Mouse (Mus musculus): ENCODE data around the gene Golga1. TPM values are rescaled to one million over a fixed set of nuclear protein-coding genes. Genes with fewer than 3 reads are reported as not detected.

Golga1 gene
- total and polyA plus RNA-seq, 3 experiments: 1.9 to 29.4 (median 26.7) TPM

DNA sequence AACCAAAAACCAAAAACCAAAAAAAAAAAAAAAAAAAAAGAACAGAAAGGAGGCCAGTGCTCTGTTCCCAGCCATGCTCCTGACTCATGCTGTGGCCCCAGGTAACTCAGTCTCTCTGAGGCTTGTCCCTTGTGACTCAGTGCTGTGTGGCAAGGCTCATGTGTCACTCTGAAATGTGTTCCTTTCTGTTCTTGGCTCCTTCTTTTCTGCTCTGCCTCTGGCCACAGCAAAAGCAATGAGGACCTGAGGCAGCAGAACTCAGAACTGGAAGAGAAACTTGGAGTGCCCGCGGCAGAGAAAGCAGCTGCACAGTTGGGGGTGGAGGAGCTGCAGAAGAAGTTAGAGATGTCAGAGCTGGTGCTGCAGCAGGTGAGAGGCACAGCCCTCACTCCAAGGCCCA lies 91.2 kb downstream of the Golga1 start:
- no peaks in the 10 kb centered on the region for H3K36me3 ChIP-seq (replicated peaks)
- H3K4me1 ChIP-seq (ENCODE audit: insufficient read depth, low read depth, low read length): peaks cover 7% of the 10 kb centered on the region; the same call in 1 of the 2 replicates
- ATAC-seq (ENCODE audit: extremely low read depth, insufficient number of reproducible peaks, low FRiP score, poor library complexity, severe bottlenecking) (no peak), DNase-seq (ENCODE audit: low spot score) (no peak)
- no peaks in the 10 kb centered on the region for H3K9me3 ChIP-seq (replicated peaks)
- TF ChIP-seq CTCF (IDR thresholded peaks at IDR 0.05; ENCODE audit: low read depth, low read length) (no peak), POLR2AphosphoS5 (IDR thresholded peaks at IDR 0.05; ENCODE audit: insufficient replicate concordance, low read depth, low read length) (no peak), GATA2 (IDR thresholded peaks at IDR 0.05; ENCODE audit: borderline replicate concordance, low read depth, low read length) (no peak), GATA1 (IDR thresholded peaks at IDR 0.05; ENCODE audit: borderline replicate concordance, low read length) (no peak), TAL1 (conservative IDR thresholded peaks at IDR 0.05; ENCODE audit: low read depth, low read length) (no peak)
- H3K4me3 ChIP-seq (ENCODE audit: low read depth, low read length): no peak overlapping the region
- peaks cover 30% of the 10 kb centered on the region for H3K27me3 ChIP-seq (ENCODE audit: insufficient read depth, low read length)

DNA sequence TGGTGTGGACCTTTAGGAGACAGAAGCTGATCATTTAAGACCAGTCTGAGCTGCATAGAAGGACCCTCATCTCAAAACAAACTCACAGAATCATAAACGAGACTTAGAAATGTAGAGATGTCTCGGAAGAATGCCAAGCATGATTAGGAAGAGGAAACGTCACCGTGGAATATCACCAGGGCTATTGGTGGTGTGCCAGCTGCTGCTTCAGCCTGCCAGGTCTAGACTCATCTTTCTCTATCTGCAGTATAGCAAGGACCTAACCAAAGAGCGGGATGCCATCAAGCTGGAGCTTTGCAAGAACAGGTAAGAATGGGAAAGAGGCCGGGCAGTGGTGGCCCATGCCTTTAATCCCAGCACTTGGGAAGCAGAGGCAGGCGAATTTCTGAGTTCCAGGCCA lies 91.6 kb downstream of the Golga1 start:
- H3K9me3 ChIP-seq (replicated peaks): no peaks in the 10 kb centered on the region
- peaks cover 31% of the 10 kb centered on the region for H3K27me3 ChIP-seq (ENCODE audit: insufficient read depth, low read length)
- ATAC-seq (ENCODE audit: extremely low read depth, insufficient number of reproducible peaks, low FRiP score, poor library complexity, severe bottlenecking) (no peak), DNase-seq (ENCODE audit: low spot score) (no peak)
- no peak overlapping the region for H3K4me3 ChIP-seq (ENCODE audit: low read depth, low read length)
- H3K36me3 ChIP-seq (replicated peaks): no peaks in the 10 kb centered on the region
- TF ChIP-seq TAL1 (conservative IDR thresholded peaks at IDR 0.05; ENCODE audit: low read depth, low read length): no peak
- H3K4me1 ChIP-seq (ENCODE audit: insufficient read depth, low read depth, low read length): peaks cover 7% of the 10 kb centered on the region; the same call in 1 of the 2 replicates

DNA sequence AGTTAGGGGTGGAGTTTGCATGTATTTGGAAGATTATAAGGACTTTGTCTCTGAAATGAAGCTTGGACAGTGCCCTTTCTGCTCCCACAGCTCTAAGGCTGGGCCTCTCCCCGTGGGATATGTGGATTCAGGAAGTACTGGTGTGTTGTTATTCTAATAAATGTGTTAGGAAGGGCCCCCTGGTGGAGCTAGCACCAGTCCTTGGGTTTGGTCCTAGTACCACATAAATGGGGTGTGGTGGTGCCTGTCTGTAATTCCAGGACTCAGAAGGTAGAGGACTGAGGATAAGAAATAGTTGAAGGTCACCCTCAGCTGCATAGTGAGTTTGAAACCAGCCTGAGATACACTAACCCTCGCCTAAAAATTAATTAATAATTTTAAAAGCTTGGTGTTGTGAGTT lies 92.1 kb downstream of the Golga1 start:
- peaks cover 31% of the 10 kb centered on the region for H3K27me3 ChIP-seq (ENCODE audit: insufficient read depth, low read length)
- H3K4me1 ChIP-seq (ENCODE audit: insufficient read depth, low read depth, low read length): peaks cover 7% of the 10 kb centered on the region; the same call in 1 of the 2 replicates
- H3K4me3 ChIP-seq (ENCODE audit: low read depth, low read length): no peak overlapping the region
- no peaks in the 10 kb centered on the region for H3K36me3 ChIP-seq (replicated peaks)
- ATAC-seq (ENCODE audit: extremely low read depth, insufficient number of reproducible peaks, low FRiP score, poor library complexity, severe bottlenecking): no peak
- TF ChIP-seq CTCF (IDR thresholded peaks at IDR 0.05; ENCODE audit: low read depth, low read length) (no peak), GATA2 (IDR thresholded peaks at IDR 0.05; ENCODE audit: borderline replicate concordance, low read depth, low read length) (no peak), TAL1 (conservative IDR thresholded peaks at IDR 0.05; ENCODE audit: low read depth, low read length) (no peak), GATA1 (IDR thresholded peaks at IDR 0.05; ENCODE audit: borderline replicate concordance, low read length) (no peak), POLR2AphosphoS5 (IDR thresholded peaks at IDR 0.05; ENCODE audit: insufficient replicate concordance, low read depth, low read length) (no peak)
- DNase-seq (ENCODE audit: low spot score): no peak
- H3K9me3 ChIP-seq (replicated peaks): no peaks in the 10 kb centered on the region

DNA sequence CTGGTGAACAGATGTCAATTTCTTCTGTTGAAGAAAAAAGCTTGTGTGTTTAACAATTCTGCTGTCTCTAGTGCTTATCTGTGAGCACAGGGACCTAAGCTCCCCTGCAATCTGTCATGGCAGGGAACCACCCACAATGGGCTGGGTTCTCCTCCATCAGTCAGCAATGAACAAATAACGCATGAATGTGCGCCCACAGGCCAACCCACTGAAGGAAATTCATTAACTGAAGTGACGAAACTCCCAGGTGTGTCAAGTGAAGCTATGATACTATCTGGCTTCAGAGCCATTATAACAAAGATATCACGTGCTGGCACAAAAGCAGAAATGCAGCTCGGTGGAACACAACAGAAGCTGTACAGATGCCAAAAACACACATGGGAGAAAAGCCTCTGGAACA lies 95.3 kb downstream of the Golga1 start:
- DNase-seq (ENCODE audit: low spot score): no peak
- peaks cover 7% of the 10 kb centered on the region; the same call in 1 of the 2 replicates for H3K4me1 ChIP-seq (ENCODE audit: insufficient read depth, low read depth, low read length)

DNA sequence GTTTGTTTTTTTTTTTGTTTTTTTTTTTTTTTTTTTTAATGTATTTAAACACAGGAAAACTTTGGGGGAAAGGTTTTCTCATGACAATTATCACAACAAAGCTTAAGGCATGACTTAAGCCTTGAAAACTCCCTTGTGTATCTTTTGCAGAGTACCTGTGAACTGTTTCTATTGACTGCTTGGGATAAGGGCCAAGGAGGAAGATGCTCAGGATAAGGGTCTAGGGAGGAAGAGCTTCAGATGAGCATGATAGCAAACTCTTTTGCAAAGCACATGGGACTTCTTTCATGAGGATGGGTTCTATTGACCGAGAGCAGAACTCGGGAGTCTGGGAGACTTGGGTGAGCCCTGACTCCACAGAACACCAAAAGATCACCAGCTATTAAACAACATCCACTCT lies 95.7 kb downstream of the Golga1 start:
- H3K4me3 ChIP-seq (ENCODE audit: low read depth, low read length): no peak overlapping the region
- H3K4me1 ChIP-seq (ENCODE audit: insufficient read depth, low read depth, low read length): peaks cover 7% of the 10 kb centered on the region; the same call in 1 of the 2 replicates
- TF ChIP-seq CTCF (IDR thresholded peaks at IDR 0.05; ENCODE audit: low read depth, low read length): no peak
- no peaks in the 10 kb centered on the region for H3K36me3 ChIP-seq (replicated peaks)
- ATAC-seq (ENCODE audit: extremely low read depth, insufficient number of reproducible peaks, low FRiP score, poor library complexity, severe bottlenecking) (no peak), DNase-seq (ENCODE audit: low spot score) (no peak)
- no peaks in the 10 kb centered on the region for H3K9me3 ChIP-seq (replicated peaks)
- H3K27me3 ChIP-seq (ENCODE audit: insufficient read depth, low read length): peaks cover 23% of the 10 kb centered on the region

More for the DNA sequence above, 95.3 kb downstream of the Golga1 start:
- 0 out of 2 replicates have a peak, but pooled peaks have one; percentile 8 for ATAC-seq (ENCODE audit: extremely low read depth, insufficient number of reproducible peaks, low FRiP score, poor library complexity, severe bottlenecking)
- TF ChIP-seq POLR2AphosphoS5 (IDR thresholded peaks at IDR 0.05; ENCODE audit: insufficient replicate concordance, low read depth, low read length) (no peak), GATA2 (IDR thresholded peaks at IDR 0.05; ENCODE audit: borderline replicate concordance, low read depth, low read length) (no peak), TAL1 (conservative IDR thresholded peaks at IDR 0.05; ENCODE audit: low read depth, low read length) (no peak), CTCF (IDR thresholded peaks at IDR 0.05; ENCODE audit: low read depth, low read length) (no peak), GATA1 (IDR thresholded peaks at IDR 0.05; ENCODE audit: borderline replicate concordance, low read length) (no peak)
- H3K27me3 ChIP-seq (ENCODE audit: insufficient read depth, low read length): peaks cover 20% of the 10 kb centered on the region
- no peaks in the 10 kb centered on the region for H3K9me3 ChIP-seq (replicated peaks)
- no peak overlapping the region for H3K4me3 ChIP-seq (ENCODE audit: low read depth, low read length)
- no peaks in the 10 kb centered on the region for H3K36me3 ChIP-seq (replicated peaks)

Other genes with a start within 250 kb of the Golga1 start
- gene Nr6a1, start 137.9 kb downstream of the Golga1 start, total RNA-seq (2014; fragmentation: Nextera tagmentation): 12.0 and 14.6 TPM in 2 replicates
- gene Nr6a1, start 137.9 kb downstream of the Golga1 start, total RNA-seq (2017): 3.3 and 7.7 TPM in 2 replicates
- 0.68 and 0.81 TPM in 2 replicates for gene Nr6a1, start 137.9 kb downstream of the Golga1 start, polyA plus RNA-seq (2012)
- gene Olfml2a, start 133.6 kb downstream of the Golga1 start, total RNA-seq (2014; fragmentation: Nextera tagmentation): not detected in 2 replicates
- 0.05 and 0.12 TPM in 2 replicates for gene Olfml2a, start 133.6 kb downstream of the Golga1 start, total RNA-seq (2017)
- gene Olfml2a, start 133.6 kb downstream of the Golga1 start, polyA plus RNA-seq (2012): not detected in 2 replicates
- gene Wdr38, start 68.1 kb downstream of the Golga1 start, total RNA-seq (2014; fragmentation: Nextera tagmentation): 1.6 and 1.9 TPM in 2 replicates
- 1.8 and 2.3 TPM in 2 replicates for gene Wdr38, start 68.1 kb downstream of the Golga1 start, total RNA-seq (2017)
- gene Wdr38, start 68.1 kb downstream of the Golga1 start, polyA plus RNA-seq (2012): 0.25 and 0.34 TPM in 2 replicates
- 33.3 and 34.3 TPM in 2 replicates for gene Arpc5l, start 60.2 kb downstream of the Golga1 start, total RNA-seq (2014; fragmentation: Nextera tagmentation)
- 62.4 and 71.6 TPM in 2 replicates for gene Arpc5l, start 60.2 kb downstream of the Golga1 start, total RNA-seq (2017)
- 59.8 and 85.1 TPM in 2 replicates for gene Arpc5l, start 60.2 kb downstream of the Golga1 start, polyA plus RNA-seq (2012)
- gene Rpl35, start 59.9 kb downstream of the Golga1 start, total RNA-seq (2014; fragmentation: Nextera tagmentation): 628 and 641 TPM in 2 replicates
- 1,378 and 1,941 TPM in 2 replicates for gene Rpl35, start 59.9 kb downstream of the Golga1 start, total RNA-seq (2017)
- 315 and 358 TPM in 2 replicates for gene Rpl35, start 59.9 kb downstream of the Golga1 start, polyA plus RNA-seq (2012)
- 28.6 and 31.7 TPM in 2 replicates for gene Scai, start 125.2 kb upstream of the Golga1 start, total RNA-seq (2014; fragmentation: Nextera tagmentation)
- gene Scai, start 125.2 kb upstream of the Golga1 start, total RNA-seq (2017): 9.3 and 9.7 TPM in 2 replicates
- 35.4 and 38.6 TPM in 2 replicates for gene Scai, start 125.2 kb upstream of the Golga1 start, polyA plus RNA-seq (2012)
- gene Ppp6c, start 160.9 kb upstream of the Golga1 start, total RNA-seq (2014; fragmentation: Nextera tagmentation): 167 and 204 TPM in 2 replicates
- 79.1 and 93.4 TPM in 2 replicates for gene Ppp6c, start 160.9 kb upstream of the Golga1 start, total RNA-seq (2017)
- 2.1 and 3.8 TPM in 2 replicates for gene Ppp6c, start 160.9 kb upstream of the Golga1 start, polyA plus RNA-seq (2012)

All from G1E (cell line).